8 mouse cellular contexts compared by ENCODE assay signal in the genomic region with DNA sequence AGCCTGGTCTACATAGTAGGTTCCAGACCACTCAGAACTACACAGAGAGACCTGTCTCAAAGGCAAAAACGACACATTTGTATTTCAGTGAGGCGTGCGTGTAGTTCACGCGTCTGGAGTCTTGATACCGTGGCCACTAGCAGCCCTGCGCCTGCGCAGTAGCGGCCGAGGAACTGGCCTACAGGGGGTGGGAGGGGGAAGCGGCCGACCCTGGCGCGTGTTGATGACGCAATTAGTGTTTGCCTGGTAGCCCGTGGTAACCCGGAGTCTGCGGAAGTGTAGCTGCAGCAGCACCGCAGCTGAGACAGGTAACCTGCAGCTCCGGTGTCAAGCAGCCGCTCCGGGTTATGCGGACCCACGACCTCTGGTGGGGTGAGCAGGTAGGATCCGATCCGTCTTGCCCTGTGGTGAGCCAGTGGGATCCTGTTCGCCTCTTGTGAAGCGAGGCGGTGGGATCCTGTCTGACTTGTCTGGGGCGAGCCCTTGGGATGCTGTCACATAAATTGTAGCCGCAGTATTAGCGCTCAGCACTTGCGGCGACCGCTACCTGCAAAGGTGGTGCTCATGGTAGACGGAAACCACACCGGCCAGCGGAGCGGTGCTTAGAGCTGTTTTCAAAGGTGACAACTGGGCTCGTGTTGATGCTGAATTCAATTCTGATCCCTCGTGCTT. TPM values are rescaled to one million over a fixed set of nuclear protein-coding genes. Genes with fewer than 3 reads are reported as not detected.
DNase-seq lines count a peak whose midpoint lies in the region; ATAC-seq and TF ChIP-seq lines count a peak whose summit lies in the region.

Gene 2010111I01Rik, plus strand, starts transcription at position 254 of the 672 bp plus-strand sequence.

- peak within 1 kb of the TSS; percentile 82 for H3K4me2 ChIP-seq in forebrain, embryonic 12.5 days
- H3K4me2 ChIP-seq in heart, postnatal 0 days (ENCODE audit: low read depth, low read length), result peak within 1 kb of the TSS; percentile 80
- peak within 1 kb of the TSS; percentile 86 for H3K4me2 ChIP-seq in liver, embryonic 16.5 days (ENCODE audit: low read depth, low read length)
- H3K4me2 ChIP-seq in neural tube, embryonic 13.5 days, result peak within 1 kb of the TSS; percentile 78

- H3K9ac ChIP-seq in forebrain, embryonic 12.5 days, result peak within 1 kb of the TSS; percentile 65
- peak within 1 kb of the TSS; percentile 63 for H3K9ac ChIP-seq in heart, postnatal 0 days (replicated peaks; ENCODE audit: low read depth, low read length)
- peak within 1 kb of the TSS; percentile 72 for H3K9ac ChIP-seq in liver, embryonic 16.5 days (ENCODE audit: low read depth, low read length)
- H3K9ac ChIP-seq in neural tube, embryonic 13.5 days, result peak within 1 kb of the TSS; percentile 77

- TF ChIP-seq EP300 in heart, postnatal 0 days (IDR thresholded peaks at IDR 0.05; ENCODE audit: low read depth), result no peak

- peak; percentile 96 for DNase-seq in c-Kit-positive CD71-positive TER-119-positive erythroid progenitor cells, embryonic 14.5 days (ENCODE audit: low spot score)
- peak; percentile 93 for DNase-seq in heart, postnatal 0 days (ENCODE audit: low spot score)
- peak; percentile 99 for DNase-seq in kidney, postnatal 4 days

- peaks cover 18% of the 10 kb centered on the region for H3K4me1 ChIP-seq in E14TG2a.4 (replicated peaks; ENCODE audit: low read depth, low read length)
- H3K4me1 ChIP-seq in forebrain, embryonic 12.5 days, result peaks cover 10% of the 10 kb centered on the region; the same call in 1 of the 2 replicates
- no peaks in the 10 kb centered on the region; the same call in 1 of the 2 replicates for H3K4me1 ChIP-seq in heart, postnatal 0 days (ENCODE audit: control insufficient read depth, insufficient read depth)
- peaks cover 8% of the 10 kb centered on the region for H3K4me1 ChIP-seq in liver, embryonic 16.5 days (ENCODE audit: control insufficient read depth, low read depth, low read length)
- peaks cover 12% of the 10 kb centered on the region for H3K4me1 ChIP-seq in neural tube, embryonic 13.5 days (replicated peaks)
- H3K4me1 ChIP-seq in testis, adult 2 months (ENCODE audit: control insufficient read depth, insufficient read depth, low read length), result peaks cover 7% of the 10 kb centered on the region

- 1% methylated on average over 41 of the region's 41 CpGs for WGBS in forebrain, embryonic 12.5 days
- WGBS in heart, postnatal 0 days, result under 1% methylated on average over 41 of the region's 41 CpGs
- under 1% methylated on average over 41 of the region's 41 CpGs for WGBS in liver, embryonic 16.5 days (ENCODE audit: insufficient replicate concordance)
- WGBS in neural tube, embryonic 13.5 days, result under 1% methylated on average over 41 of the region's 41 CpGs

- no peaks in the 10 kb centered on the region for H3K36me3 ChIP-seq in E14TG2a.4 (ENCODE audit: insufficient read depth, low read length)
- no peaks in the 10 kb centered on the region for H3K36me3 ChIP-seq in forebrain, embryonic 12.5 days (replicated peaks)
- no peaks in the 10 kb centered on the region for H3K36me3 ChIP-seq in heart, postnatal 0 days (replicated peaks; ENCODE audit: control insufficient read depth, insufficient read depth, low read length)
- no peaks in the 10 kb centered on the region for H3K36me3 ChIP-seq in liver, embryonic 16.5 days (ENCODE audit: control insufficient read depth, insufficient read depth)
- no peaks in the 10 kb centered on the region for H3K36me3 ChIP-seq in neural tube, embryonic 13.5 days
- no peaks in the 10 kb centered on the region for H3K36me3 ChIP-seq in testis, adult 2 months (ENCODE audit: control insufficient read depth, insufficient read depth, low read length)

- H3K27me3 ChIP-seq in E14TG2a.4 (ENCODE audit: insufficient read depth, low read length), result peaks cover 11% of the 10 kb centered on the region
- no peaks in the 10 kb centered on the region for H3K27me3 ChIP-seq in forebrain, embryonic 12.5 days
- H3K27me3 ChIP-seq in heart, postnatal 0 days (ENCODE audit: control insufficient read depth, insufficient read depth, low read length), result no peaks in the 10 kb centered on the region
- no peaks in the 10 kb centered on the region for H3K27me3 ChIP-seq in liver, embryonic 16.5 days (ENCODE audit: control insufficient read depth, insufficient read depth, low read depth, low read length)
- 0 out of 2 replicates have a peak, but pooled peaks cover 2% of the 10 kb centered on the region for H3K27me3 ChIP-seq in neural tube, embryonic 13.5 days
- H3K27me3 ChIP-seq in testis, adult 2 months (ENCODE audit: control insufficient read depth, insufficient read depth, low read length), result no peaks in the 10 kb centered on the region

- no peak for TF ChIP-seq CTCF in E14TG2a.4 (conservative IDR thresholded peaks at IDR 0.05; ENCODE audit: low read length)
- peak; percentile 36 for TF ChIP-seq CTCF in heart, postnatal 0 days (IDR thresholded peaks at IDR 0.05; ENCODE audit: low read depth)
- TF ChIP-seq CTCF in testis, adult 2 months (IDR thresholded peaks at IDR 0.05; ENCODE audit: control insufficient read depth, insufficient read depth, insufficient replicate concordance, low read depth, low read length), result 0 out of 2 replicates have a peak, but pooled peaks have one; percentile 4

- no peaks in the 10 kb centered on the region for H3K9me3 ChIP-seq in E14TG2a.4 (ENCODE audit: low read length)
- no peaks in the 10 kb centered on the region for H3K9me3 ChIP-seq in forebrain, embryonic 12.5 days
- no peaks in the 10 kb centered on the region for H3K9me3 ChIP-seq in heart, postnatal 0 days (replicated peaks; ENCODE audit: control insufficient read depth, low read length)
- H3K9me3 ChIP-seq in liver, embryonic 16.5 days (replicated peaks; ENCODE audit: control insufficient read depth, low read length), result no peaks in the 10 kb centered on the region
- no peaks in the 10 kb centered on the region for H3K9me3 ChIP-seq in neural tube, embryonic 13.5 days

- H3K27ac ChIP-seq in forebrain, embryonic 12.5 days, result no peak within 1 kb of the TSS
- no peak within 1 kb of the TSS for H3K27ac ChIP-seq in heart, postnatal 0 days (ENCODE audit: low read depth)
- H3K27ac ChIP-seq in liver, embryonic 16.5 days (ENCODE audit: low read length), result 0 out of 2 replicates have a peak within 1 kb of the TSS, but pooled peaks have one; percentile 33
- 0 out of 2 replicates have a peak within 1 kb of the TSS, but pooled peaks have one; percentile 7 for H3K27ac ChIP-seq in neural tube, embryonic 13.5 days (replicated peaks)
- peak within 1 kb of the TSS; percentile 63 for H3K27ac ChIP-seq in testis, adult 2 months (ENCODE audit: control insufficient read depth, insufficient read depth, low read depth, low read length)

- TF ChIP-seq POLR2A in testis, adult 2 months (IDR thresholded peaks at IDR 0.05; ENCODE audit: control insufficient read depth, low read depth, low read length), result peak; percentile 77

- H3K4me3 ChIP-seq in E14TG2a.4 (replicated peaks; ENCODE audit: low read length), result peak within 1 kb of the TSS; percentile 90
- H3K4me3 ChIP-seq in forebrain, embryonic 12.5 days (replicated peaks), result peak within 1 kb of the TSS; percentile 61
- peak within 1 kb of the TSS; percentile 74 for H3K4me3 ChIP-seq in heart, postnatal 0 days (ENCODE audit: low read depth, low read length)
- peak within 1 kb of the TSS; percentile 87 for H3K4me3 ChIP-seq in liver, embryonic 16.5 days (ENCODE audit: low read depth, low read length)
- H3K4me3 ChIP-seq in neural tube, embryonic 13.5 days, result peak within 1 kb of the TSS; percentile 75
- H3K4me3 ChIP-seq in testis, adult 2 months (ENCODE audit: control insufficient read depth, low read depth, low read length), result peak within 1 kb of the TSS; percentile 97

- peak; percentile 95 for ATAC-seq in forebrain, embryonic 12.5 days (ENCODE audit: low FRiP score)
- peak; percentile 94 for ATAC-seq in heart, postnatal 0 days (ENCODE audit: insufficient read depth, low read depth)
- peak; percentile 93 for ATAC-seq in liver, embryonic 16.5 days (ENCODE audit: low read depth)
- ATAC-seq in neural tube, embryonic 13.5 days (ENCODE audit: low read depth), result peak; percentile 97

RNA-seq across cellular contexts. Expression of gene 2010111I01Rik, which starts in this region (rescaled TPM):
- polyA plus RNA-seq in forebrain, embryonic 12.5 days (2016; fragmentation: Nextera tagmentation; extraction: Ambion mirVana), result 30.7 and 34.3 TPM in 2 replicates
- total RNA-seq in heart, postnatal 0 days (2014; rRNA removed; ENCODE audit: low replicate concordance), result 143 and 149 TPM in 2 replicates
- 80.0 and 107 TPM in 2 replicates for polyA plus RNA-seq in heart, postnatal 0 days (2015; fragmentation: Nextera tagmentation; extraction: Ambion mirVana)
- polyA plus RNA-seq in liver, embryonic 16.5 days (2015; fragmentation: Nextera tagmentation; extraction: Ambion mirVana), result 15.9 and 16.3 TPM in 2 replicates
- 77.8 and 87.6 TPM in 2 replicates for polyA plus RNA-seq in neural tube, embryonic 13.5 days (2015; fragmentation: Nextera tagmentation; extraction: Ambion mirVana)
- polyA plus RNA-seq in testis, adult 2 months (2012; rRNA removed), result 26.6 and 29.8 TPM in 2 replicates

Comparison
In these comparisons a context has a peak if more than half of its experiments do, and no peak if none do; other contexts are left out.
1. H3K27ac ChIP-seq: peak in liver, embryonic 16.5 days (single experiment), neural tube, embryonic 13.5 days (single experiment) and testis, adult 2 months (single experiment); none in forebrain, embryonic 12.5 days (single experiment) and heart, postnatal 0 days (single experiment).
2. Peak in every context shown above with its lines, with median percentiles within 50 percentile points of each other: H3K4me3 ChIP-seq, DNase-seq, ATAC-seq, H3K4me2 ChIP-seq and H3K9ac ChIP-seq.